Mouse (Mus musculus) frontal cortex, postnatal 25 days (tissue): ENCODE data around the gene Phactr1.

ENCODE experiments used
- DNase-seq, 2 experiments: peaks; one replicate each; pipeline ENCODE4 v3.0.0; 2022; ENCODE audit warnings: low spot score in 2 of 2

Phactr1 gene

DNA sequence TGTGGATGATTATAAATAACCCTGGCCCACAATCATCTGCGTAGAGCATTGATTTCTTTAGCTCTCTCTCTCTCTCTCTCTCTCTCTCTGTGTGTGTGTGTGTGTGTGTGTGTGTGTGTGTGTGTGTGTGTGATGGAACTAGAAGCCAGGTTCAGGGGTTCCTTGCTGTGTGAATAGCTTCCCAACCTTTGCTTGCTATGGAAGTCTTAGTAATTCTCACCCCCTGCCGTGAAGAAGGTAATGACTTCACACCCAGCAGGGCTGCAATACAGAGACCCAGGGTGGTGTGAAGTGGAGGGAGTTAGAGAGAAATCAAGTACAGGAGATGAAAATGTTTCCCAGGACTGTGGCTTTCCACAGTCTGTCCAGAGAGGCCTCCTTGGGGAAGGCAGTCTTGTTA, 293.5 kb downstream of the Phactr1 start:
- DNase-seq = no peak

DNA sequence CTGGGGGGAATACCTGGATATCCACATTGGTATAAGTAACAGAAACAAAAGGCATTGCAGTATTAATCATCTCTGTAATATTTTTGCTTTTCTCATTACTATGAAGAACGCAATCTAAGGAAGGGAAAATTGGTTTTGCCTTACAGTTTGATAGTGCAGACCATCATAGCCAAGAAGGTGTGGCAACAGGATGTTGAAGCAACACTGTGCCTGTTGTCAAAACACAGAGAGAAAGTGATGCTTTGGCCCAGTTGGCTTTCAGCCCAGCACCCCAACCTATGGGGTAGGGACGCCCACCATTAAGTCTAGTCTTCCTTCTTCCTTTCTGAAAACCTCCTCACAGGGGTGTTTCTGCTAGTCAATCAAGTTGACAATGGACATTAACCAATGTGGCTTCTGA, 294.1 kb downstream of the Phactr1 start:
- DNase-seq = no peak

DNA sequence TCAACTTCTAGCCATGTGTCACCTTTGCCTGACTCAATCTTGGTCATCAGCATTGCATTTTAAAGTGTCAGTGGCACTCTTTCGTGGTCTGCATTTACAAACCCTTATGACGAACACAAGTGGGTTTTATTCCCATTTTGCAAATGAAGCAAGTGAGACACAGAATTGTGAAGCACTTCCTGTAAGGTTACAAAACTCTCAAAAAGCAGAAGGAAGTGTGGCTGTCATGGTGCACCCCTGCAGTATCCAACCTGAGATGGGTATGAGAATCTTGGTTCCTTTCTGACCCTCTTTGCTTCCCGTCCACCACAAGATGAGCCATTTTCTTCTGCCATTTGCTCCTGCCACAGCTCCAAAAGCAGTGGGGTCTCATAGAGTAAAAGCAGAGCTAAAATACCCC, 295.7 kb downstream of the Phactr1 start:
- no peak for DNase-seq

DNA sequence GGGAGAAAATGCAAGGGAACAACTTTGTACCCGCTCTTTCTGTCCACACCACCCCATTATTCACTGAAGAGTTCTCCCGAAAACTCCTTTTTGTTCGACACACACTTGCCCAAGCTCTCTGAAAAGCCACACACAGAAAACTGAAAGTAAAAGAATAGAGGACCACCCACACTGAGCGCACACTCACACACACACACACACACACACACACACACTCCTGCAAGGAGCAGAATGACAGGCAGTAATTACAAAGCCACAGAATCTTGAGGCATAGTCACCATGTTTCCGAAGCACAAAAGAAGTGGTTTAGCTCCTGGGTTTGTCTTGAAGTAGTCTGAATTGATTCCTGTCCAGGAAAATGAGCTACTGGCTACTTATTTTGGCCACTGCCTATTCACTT, 296.5 kb downstream of the Phactr1 start:
- DNase-seq = no peak

DNA sequence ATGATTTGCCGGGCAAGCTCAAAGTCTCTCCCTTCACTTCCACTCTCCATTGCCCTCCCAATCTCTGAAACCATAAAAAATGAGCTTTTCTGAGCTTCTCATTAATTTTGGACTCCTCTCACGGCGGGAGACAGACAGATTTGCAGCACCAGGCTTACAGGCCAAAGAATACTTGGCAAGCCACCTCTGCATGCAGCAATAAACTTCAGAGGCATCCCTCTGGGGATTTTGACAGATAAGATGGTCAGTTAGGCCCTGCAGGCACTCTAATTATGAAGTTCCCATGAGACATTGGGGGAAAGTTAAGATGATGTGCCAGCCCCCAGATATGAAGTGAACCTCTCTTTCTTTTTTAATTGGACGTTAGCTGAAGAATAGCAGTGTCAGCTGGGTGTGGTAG, 300.2 kb downstream of the Phactr1 start:
- no peak for DNase-seq

DNA sequence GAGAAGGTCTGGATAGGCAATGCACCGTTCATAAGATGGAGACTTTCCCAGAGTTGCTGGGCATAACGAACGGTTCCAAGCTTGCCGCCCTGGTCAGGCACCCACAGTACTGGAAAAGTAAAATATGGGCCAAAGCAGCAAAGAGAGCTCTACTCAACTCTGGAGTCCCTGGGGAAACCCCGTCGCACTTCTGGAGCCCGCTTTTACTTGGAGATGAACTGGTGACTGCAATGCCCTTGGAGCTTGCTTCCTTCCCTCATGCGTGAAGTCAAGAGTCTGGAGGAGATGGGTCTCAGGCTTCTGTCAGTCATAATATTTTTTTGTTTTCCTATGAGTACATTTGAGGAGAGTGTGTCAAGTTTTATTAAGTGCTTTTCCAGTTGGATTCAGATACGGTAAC, 302.2 kb downstream of the Phactr1 start:
- DNase-seq = no peak

DNA sequence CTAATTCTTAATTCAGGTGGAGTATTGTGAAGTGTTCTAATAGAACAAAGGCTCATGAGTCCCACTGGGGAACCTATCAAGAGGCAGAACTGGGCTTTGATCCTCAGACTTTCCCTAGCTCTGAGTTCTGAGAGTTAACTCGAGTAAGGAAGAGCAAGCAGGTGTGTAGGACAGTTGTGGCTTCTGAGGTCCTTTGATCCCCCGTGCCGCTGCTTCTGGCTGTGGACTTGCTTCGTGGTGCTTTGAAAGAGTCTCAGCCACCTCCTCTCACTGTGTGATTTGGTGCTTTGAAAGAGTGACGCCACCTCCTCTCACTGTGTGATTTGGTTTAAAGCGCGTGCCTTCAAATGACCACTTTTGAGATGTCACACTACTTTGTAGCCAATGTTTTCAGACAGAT, 305.4 kb downstream of the Phactr1 start:
- DNase-seq = no peak

DNA sequence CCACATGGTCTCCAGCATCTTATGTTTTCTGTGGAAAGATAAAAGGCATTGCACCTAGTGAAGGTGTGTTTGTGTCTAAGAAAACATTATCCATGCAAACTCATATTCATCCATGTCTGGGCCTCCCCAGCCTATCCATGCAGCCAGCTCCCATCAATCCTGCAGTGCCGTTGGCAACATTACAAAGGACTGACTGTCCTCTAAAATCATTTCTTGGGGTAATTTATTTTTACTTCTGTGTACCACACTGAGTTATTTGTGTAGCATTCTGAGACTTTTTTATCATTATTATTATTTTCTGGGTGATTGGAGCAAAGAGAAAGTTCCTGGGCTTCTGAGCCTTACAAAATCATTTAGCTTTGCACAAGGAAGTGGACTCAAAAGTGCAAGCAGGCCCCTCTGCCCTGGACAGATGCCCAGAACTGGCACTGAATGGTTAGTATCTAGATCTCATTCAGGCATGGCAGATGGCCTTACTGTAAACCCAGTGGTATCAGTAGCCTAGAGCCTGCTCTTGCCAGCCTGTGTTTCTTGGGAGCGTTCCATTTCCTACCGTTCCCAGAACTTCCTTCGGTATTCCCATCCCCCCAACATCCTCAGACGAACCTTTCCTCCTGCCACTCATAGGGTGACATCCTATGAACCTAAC, 307.6 kb downstream of the Phactr1 start:
- DNase-seq = no peak

DNA sequence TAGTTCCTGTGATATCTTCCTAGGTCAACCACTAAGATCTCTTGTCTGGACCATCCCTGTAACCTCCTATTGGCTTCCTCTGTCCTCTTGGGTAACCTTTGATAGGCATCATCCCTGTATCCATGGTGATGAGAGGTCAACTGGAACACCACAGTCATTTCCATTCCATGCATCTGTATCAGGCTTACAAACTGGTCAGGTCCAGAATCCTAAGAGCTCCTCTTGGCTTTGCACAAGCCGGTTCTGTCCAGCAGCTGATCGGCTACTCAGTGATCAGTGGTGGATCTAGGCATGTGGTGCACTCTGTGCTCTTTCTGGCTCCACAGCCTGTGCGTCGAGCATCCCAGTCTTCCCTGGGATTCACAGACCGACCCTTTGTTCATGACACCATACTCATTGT, 309.1 kb downstream of the Phactr1 start:
- no peak for DNase-seq

DNA sequence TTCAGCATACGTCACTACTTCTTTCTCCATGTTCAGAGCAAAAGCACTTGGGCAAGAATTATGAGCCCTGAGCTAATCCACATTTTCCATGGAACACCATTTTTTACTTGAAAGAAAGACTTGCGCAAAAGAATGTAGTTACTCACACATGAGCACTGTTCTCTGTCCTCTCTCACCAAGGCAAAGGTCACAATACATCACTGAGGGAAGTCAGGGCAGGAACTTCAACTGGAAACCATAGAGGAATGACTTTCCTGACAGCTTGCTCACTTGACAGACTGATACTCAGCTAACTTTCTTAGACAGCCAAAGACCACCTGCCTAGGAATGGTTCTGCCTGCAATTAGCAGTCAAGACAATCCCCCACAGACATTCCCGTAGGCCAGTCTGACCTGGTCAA, 309.6 kb downstream of the Phactr1 start:
- no peak for DNase-seq

DNA sequence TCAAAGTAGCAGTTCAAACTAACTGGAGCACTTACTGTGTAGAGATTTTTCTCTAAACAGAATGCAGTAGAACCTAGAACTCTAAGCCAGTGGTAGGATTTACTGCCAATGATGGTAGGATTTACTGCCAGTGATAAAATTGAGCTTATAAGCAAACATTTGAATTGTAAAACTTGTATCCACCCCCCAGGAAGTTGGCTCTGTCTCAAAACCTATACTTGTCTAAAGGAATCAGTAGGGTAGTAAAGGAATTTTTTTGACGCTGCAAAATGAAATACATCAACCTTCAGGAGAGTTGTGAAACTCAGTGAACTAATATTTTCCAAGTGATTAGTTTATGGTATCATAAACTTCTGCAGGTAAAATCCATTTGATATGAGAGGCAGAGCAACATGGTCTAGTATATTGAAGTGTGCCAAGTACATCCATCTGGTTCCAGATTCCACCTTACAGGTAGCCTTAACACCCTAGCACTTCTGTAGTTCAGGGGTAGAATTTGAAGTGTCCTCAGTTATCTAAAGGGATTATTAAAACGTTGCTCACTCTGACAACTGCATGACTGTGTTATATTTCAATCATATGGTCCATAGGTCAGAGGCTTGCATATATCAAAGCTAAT, 310.2 kb downstream of the Phactr1 start:
- no peak for DNase-seq

DNA sequence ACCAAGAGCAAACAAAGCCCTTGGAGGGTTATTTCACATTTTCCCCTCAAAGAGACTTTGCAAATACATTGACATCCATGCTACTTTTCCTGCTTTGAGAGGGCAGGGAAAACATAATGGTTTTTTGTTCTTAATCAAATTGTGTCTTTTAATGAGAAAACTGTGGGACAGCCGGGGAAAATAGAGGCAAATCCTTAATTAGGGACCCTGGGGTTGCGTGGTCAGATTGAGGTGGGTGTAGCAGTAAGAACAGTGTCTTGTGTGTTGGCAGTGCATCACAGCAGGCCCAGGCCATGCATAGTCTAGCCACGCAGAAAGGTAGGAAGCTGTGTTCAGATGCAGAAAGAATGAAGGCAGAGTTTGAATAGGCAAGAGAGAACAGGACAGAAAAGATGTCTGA, 310.7 kb downstream of the Phactr1 start:
- no peak for DNase-seq

DNA sequence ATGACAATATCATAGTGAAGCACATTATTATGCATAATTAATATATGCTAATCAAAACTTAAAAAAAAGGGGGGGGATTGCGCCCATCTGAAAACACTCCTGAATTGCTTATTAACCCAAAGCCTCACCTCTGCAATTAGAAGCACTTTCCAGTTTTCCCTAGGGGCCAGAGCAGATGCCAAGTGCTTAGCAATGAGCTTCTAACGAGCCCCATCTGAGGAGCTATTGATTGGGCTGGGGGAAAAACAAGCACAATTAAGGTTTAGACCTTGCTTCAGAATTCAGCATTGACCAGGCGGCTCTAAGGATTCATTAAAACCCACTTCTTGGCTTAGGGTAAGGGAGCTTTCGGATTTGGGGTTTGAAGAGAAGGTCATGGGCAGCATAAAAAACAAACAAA, 311.9 kb downstream of the Phactr1 start:
- DNase-seq = no peak

DNA sequence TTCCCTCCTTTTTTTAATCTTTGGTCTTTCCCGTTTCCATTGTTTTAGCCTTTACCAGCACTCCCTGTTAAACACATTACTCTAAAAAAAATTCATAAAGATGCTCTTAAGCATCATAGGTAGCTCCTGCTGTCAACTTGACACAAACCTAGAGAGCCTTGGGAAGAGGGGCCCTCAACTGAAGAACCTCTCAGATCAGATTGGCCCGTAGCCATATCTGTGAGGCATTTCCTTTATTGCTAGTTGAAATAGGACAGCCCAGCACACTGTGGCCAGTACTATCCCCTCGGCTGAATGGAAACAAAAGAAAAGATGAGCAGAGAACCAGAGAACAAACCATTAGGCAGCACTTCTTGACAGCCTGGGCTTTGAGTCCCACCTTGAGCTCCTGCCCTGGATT, 313.9 kb downstream of the Phactr1 start:
- DNase-seq = no peak

DNA sequence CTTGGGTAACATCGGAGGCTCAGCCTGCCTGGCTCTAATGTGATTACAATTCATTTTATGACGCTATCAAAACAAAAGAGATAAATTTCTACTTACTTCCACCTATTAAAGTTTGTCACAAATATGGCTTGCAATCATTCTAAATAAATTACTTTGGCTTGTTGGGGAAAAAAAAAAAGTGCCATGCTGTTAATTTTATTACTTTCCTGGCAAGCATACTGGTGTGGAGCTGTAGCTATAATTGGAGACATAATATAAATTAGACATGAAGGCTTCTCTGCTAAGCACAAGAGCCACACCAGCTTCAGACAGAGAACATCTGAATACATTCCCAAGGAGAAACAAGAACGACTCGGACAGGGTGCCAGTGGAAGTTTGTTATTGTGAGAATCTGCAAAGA, 315.8 kb downstream of the Phactr1 start:
- no peak for DNase-seq

DNA sequence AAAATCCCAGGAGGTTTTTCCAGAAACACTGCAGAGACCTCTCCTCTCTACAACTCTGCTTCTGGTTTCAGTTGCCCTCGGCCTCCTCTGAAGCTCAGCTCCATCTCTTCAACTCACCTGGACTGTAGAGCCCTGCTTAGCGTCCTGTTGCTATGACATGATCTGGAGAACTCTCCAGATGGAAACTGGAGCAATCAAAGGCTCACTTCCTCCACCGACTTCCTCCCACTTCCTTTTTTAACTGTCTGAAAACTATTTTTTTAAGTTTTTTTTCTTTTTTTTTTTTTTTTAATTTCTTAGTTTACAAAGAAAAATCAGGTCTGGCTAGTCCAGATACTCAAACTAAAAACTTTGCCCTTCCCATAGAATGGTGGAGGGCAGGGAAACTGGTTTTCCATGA, 318.9 kb downstream of the Phactr1 start:
- DNase-seq = no peak

DNA sequence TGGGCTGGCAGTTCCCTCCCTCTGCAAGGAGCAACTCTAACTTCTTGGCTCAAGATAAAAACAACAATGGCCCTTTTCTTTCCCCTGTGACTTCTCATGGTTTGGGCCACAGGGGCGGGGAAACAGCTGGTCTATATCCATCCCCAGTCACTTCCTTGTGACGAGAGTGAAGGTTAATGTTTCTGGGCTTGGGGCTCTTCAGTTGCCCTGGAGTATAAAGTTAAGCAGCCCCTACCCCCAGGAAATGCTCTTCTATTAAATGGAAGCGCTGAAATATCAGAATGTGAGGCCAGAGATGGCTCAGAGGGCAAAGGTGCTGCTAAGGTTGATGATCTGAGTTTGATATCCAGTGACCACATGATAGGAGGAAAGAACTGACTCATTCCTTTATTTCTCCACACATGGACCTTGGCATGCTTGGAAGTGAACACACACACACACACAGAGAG, 324.7 kb downstream of the Phactr1 start:
- DNase-seq = no peak

DNA sequence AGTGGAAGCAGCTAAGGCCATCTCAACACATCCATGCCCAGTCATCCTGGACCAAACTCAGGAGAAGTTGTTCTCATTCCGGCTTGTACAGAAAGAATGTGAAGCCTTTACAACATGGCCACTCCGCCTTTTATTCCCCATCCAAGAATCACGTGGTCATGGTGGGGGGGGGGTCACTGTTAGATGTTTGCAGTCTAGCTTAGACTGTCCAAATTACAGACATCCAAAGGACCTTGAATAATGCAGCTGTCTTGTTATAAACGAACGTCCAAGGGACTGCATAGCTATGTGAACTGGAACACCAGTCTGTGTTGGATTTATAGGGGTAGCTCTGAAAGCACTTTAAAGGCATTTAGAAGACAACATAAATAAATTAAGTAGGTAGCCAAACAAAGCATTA, 328.0 kb downstream of the Phactr1 start:
- DNase-seq = no peak

DNA sequence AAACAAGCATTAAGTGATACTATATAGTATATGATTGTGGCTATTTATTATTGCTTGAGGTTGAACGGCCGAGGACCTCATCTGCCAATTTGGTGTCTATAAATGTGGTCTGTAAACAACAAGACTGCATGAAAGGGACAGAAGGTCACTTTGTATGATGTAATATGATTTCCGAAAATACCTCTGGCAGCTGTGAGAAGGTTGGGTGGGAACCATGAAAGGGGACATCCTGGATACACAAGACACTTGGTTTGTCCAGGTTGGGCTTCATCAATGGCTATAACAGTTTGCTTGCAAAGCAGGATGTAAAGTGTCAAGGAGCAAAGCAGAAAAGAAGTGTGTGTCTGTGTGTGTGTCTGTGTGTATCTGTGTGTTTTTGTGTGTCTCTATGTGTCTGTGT, 329.2 kb downstream of the Phactr1 start:
- no peak for DNase-seq

DNA sequence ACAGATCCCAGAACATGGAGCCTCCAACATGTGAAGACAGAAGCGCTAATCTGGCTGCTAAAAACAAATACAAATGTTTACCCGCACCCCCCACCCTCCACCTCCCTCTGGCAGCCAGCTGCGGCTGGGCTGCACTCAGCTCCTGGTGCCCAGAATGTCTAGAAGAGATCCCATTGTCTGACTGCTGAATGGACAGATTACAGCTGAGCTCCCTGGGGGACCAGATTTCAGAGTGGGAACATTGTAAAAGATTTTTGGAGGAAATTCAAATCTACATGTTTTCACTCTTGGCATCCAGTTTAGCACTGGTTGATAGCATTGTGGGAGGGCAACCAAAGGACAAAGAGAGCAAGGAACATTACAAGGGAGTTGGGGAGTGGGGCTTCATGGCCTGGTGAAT, 331.1 kb downstream of the Phactr1 start:
- no peak for DNase-seq

DNA sequence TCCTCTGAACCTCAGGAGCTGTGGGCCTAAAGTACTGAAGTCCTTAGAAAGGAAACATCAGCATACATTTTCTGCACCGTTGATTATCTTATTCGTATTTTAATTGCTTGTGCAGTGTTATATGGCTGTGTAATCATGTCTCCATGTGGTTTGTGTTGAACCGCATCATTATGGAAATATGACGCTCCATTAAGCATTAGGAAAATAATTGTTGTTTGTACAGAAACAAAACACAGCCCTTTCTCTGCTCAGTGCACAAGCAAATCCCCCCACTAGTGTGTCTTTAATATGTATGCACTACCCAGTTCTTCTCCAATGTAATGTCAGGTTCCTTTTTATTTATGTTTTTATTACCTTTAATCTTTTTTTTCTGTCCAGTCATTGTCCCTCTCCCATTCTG, 333.6 kb downstream of the Phactr1 start:
- DNase-seq = no peak

DNA sequence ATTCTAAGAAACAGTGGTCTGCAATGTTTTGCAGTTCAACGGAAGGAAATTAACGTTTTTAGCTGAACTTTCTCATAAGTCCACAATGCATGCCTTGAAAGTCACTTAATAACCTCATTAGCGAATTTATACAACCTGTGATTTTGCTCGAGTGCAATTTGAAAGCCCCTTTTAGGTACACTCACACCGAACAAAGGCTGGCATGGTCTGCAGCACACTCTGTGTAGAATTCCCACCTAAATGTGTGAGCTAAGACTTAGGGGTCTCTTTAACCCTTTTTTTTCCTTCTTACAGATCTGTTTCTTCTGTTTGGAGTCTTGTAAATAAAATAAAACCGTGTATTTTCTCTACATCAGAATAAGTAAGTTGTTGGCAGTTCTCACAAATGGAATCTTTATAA, 335.3 kb downstream of the Phactr1 start:
- DNase-seq = no peak

DNA sequence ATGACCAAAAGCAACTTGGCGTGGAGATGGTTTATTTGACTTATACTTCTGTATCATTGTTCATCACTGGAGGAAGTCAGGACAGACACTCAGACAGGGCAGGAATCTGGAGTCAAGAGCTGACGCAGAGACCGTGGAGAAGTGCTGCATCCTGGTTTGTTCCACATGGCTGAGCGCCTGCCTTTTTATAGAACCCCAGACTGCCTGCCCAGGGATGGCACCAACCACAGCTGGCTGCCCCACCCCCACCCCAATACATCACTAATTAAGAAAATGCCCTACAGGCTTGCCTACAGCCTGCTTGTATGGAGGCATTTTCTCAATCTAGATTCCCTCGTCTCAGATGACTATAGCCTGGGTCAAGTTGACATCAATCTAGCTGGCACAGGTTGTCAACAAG, 338.4 kb downstream of the Phactr1 start:
- no peak for DNase-seq

DNA sequence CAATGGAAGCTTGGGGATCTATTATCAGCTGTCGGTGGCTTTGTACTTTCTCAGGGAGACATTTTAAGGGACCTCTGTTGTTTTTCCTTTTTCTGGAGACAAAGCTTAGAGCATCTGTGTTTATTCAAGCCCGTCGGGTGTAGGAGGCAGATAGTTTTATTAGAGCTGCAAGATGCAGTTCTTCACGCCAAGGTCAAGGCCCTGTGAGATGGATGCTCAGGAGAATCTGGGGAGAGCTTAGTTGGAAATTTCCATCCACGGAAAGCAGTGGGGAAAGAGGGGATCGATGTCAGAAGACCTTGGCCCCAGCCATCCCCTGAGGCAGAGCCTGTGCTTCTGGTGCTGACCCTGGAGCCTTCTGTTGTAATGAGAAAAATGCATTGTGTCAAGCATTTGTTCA, 340.6 kb downstream of the Phactr1 start:
- no peak for DNase-seq
